In genomic region chr7:142416225-142416624, GRCm38 (mm10) we compare ENCODE assay signal across 39 mouse cellular contexts. TPM values are rescaled to one million over a fixed set of nuclear protein-coding genes. Genes with fewer than 3 reads are reported as not detected.
"Had no signal": no experiment of that assay in that cellular context is flagged by ENCODE, and none has a peak within 500 bp of the region (broad histone marks: within the 10 kb centered on the region; RNA-seq: fewer than 3 reads in every experiment).

No protein-coding gene starts in this region.

- H3K9ac ChIP-seq: heart, embryonic 13.5 days; heart, embryonic 15.5 days; hindbrain, embryonic 13.5 days; hindbrain, embryonic 15.5 days; kidney, embryonic 15.5 days; limb, embryonic 13.5 days; limb, embryonic 15.5 days; liver, embryonic 12.5 days; liver, embryonic 14.5 days had no signal

- H3K27ac ChIP-seq: heart, embryonic 13.5 days; heart, embryonic 15.5 days; hindbrain, embryonic 13.5 days; hindbrain, embryonic 15.5 days; hindbrain, postnatal 0 days; kidney, embryonic 15.5 days; limb, embryonic 13.5 days; limb, embryonic 15.5 days; liver, embryonic 12.5 days; liver, embryonic 14.5 days had no signal

- H3K27me3 ChIP-seq: heart, embryonic 13.5 days; heart, embryonic 15.5 days; hindbrain, embryonic 15.5 days; kidney, embryonic 15.5 days; limb, embryonic 13.5 days; limb, embryonic 15.5 days had no signal

- H3K9me3 ChIP-seq: heart, embryonic 13.5 days; heart, embryonic 15.5 days; hindbrain, embryonic 13.5 days; hindbrain, embryonic 15.5 days; kidney, embryonic 15.5 days; limb, embryonic 13.5 days; limb, embryonic 15.5 days; liver, embryonic 12.5 days had no signal

- DNase-seq: gastrocnemius, postnatal 14 days; gastrocnemius, postnatal 36 days; heart, postnatal 14 days; kidney, adult 11 months; kidney, adult 2 months; kidney, postnatal 10 days; kidney, postnatal 25 days; layer of hippocampus, adult 9-11 months; layer of hippocampus, postnatal 36 days; left cerebral cortex, postnatal 4 days; lung, adult 18-20 months had no signal

- ATAC-seq: hindbrain, postnatal 0 days; intestine, embryonic 16.5 days; liver, embryonic 12.5 days had no signal

- H3K4me1 ChIP-seq: heart, embryonic 13.5 days; heart, embryonic 15.5 days; hindbrain, embryonic 13.5 days; hindbrain, embryonic 15.5 days; kidney, embryonic 15.5 days; limb, embryonic 13.5 days; limb, embryonic 15.5 days had no signal

- H3K36me3 ChIP-seq: heart, embryonic 13.5 days; heart, embryonic 15.5 days; hindbrain, embryonic 13.5 days; hindbrain, embryonic 15.5 days; kidney, embryonic 15.5 days; limb, embryonic 13.5 days; limb, embryonic 15.5 days; liver, embryonic 12.5 days had no signal

- H3K4me3 ChIP-seq: heart, embryonic 13.5 days; heart, embryonic 15.5 days; hindbrain, embryonic 13.5 days; hindbrain, embryonic 15.5 days; kidney, embryonic 15.5 days; limb, embryonic 13.5 days; limb, embryonic 15.5 days; liver, embryonic 12.5 days had no signal

- H3K4me2 ChIP-seq: heart, embryonic 11.5 days; heart, embryonic 13.5 days; heart, embryonic 15.5 days; hindbrain, embryonic 13.5 days; hindbrain, embryonic 15.5 days; kidney, embryonic 15.5 days; limb, embryonic 13.5 days; limb, embryonic 15.5 days; liver, embryonic 12.5 days had no signal

RNA-seq across cellular contexts. Expression of gene Syt8, which starts 18.4 kb away (rescaled TPM):
- total RNA-seq: gastrocnemius, adult 18-20 months; gastrocnemius, postnatal 14 days; gastrocnemius, postnatal 36 days; heart, adult 18-20 months; heart, postnatal 14 days; heart, postnatal 36 days; hematopoietic stem cell, adult 5-6 weeks; hindbrain, postnatal 0 days; layer of hippocampus, adult 18-20 months; layer of hippocampus, postnatal 14 days; layer of hippocampus, postnatal 36 days; left cerebral cortex, adult 18-20 months; left cerebral cortex, adult 8-10 months; left cerebral cortex, postnatal 10 days; left cerebral cortex, postnatal 25 days; left cerebral cortex, postnatal 4 days; liver, adult 2 months had no signal
- polyA plus RNA-seq: heart, postnatal 0 days; hindbrain, embryonic 11.5 days; hindbrain, embryonic 13.5 days; hindbrain, embryonic 15.5 days; hindbrain, postnatal 0 days; limb, embryonic 11.5 days; liver, adult 2 months; liver, embryonic 12.5 days had no signal

RNA-seq across cellular contexts. Expression of gene Tnni2, which starts 25.4 kb away (rescaled TPM):
- total RNA-seq: layer of hippocampus, postnatal 36 days; left cerebral cortex, postnatal 25 days; left cerebral cortex, postnatal 4 days had no signal
- polyA plus RNA-seq: liver, adult 2 months had no signal

RNA-seq across cellular contexts. Expression of gene Gm49369, which starts 33.8 kb away (rescaled TPM):
- total RNA-seq: hindbrain, postnatal 0 days; layer of hippocampus, postnatal 36 days had no signal
- polyA plus RNA-seq: heart, embryonic 11.5 days; heart, embryonic 13.5 days; hindbrain, embryonic 11.5 days; intestine, embryonic 14.5 days; large intestine, adult 2 months; limb, embryonic 13.5 days; limb, embryonic 15.5 days; liver, embryonic 12.5 days had no signal

RNA-seq across cellular contexts. Expression of gene Ifitm10, which starts 42.7 kb away (rescaled TPM):
- total RNA-seq: hematopoietic stem cell, adult 5-6 weeks had no signal
